Mouse (Mus musculus): Measurements from ENCODE around the gene 2900026A02Rik.

- TF ChIP-seq CTCF (IDR thresholded peaks at IDR 0.05; ENCODE audit: low read depth): no peak
- TF ChIP-seq EP300 (IDR thresholded peaks at IDR 0.05; ENCODE audit: low read depth): no peak
Measured at GRCm38 (mm10) chr5:113090077-113090690, 130.9 kb downstream of the 2900026A02Rik start.
